Mouse (Mus musculus): ENCODE results near the gene Rnf212b.
"Not testable (repeated sequence)": the region's sequence is repeated elsewhere in the genome, so short reads cannot be mapped to it uniquely, and the experiment has no call there.

Gene Rnf212b

GRCm38 (mm10) chr14:54813991-54814390, at the start of gene Rnf212b:
Gene Rnf212b (plus strand): TSS chr14:54814141.
- no peak for DNase-seq (ENCODE audit: low read depth, low spot score)

- not testable (repeated sequence) for DNase-seq (ENCODE audit: low read depth, low spot score)
Observed at GRCm38 (mm10) chr14:54766937-54767336, 47.0 kb upstream of the Rnf212b start.

- DNase-seq (ENCODE audit: low read depth, low spot score), result no peak
Observed at GRCm38 (mm10) chr14:54768314-54769067, 45.5 kb upstream of the Rnf212b start.

- no peak for DNase-seq (ENCODE audit: low read depth, low spot score)
Observed at GRCm38 (mm10) chr14:54769068-54769425, 44.9 kb upstream of the Rnf212b start.

GRCm38 (mm10) chr14:54770373-54770772, 43.6 kb upstream of the Rnf212b start:
- DNase-seq (ENCODE audit: low read depth, low spot score), result no peak

- DNase-seq (ENCODE audit: low read depth, low spot score), result no peak
Observed at GRCm38 (mm10) chr14:54772333-54772856, 41.5 kb upstream of the Rnf212b start.

- DNase-seq (ENCODE audit: low read depth, low spot score), result no peak
Observed at GRCm38 (mm10) chr14:54775534-54776041, 38.4 kb upstream of the Rnf212b start.

GRCm38 (mm10) chr14:54776768-54777167, 37.2 kb upstream of the Rnf212b start:
- no peak for DNase-seq (ENCODE audit: low read depth, low spot score)

- no peak for DNase-seq (ENCODE audit: low read depth, low spot score)
Observed at GRCm38 (mm10) chr14:54777893-54778292, 36.0 kb upstream of the Rnf212b start.

- DNase-seq (ENCODE audit: low read depth, low spot score), result no peak
Observed at GRCm38 (mm10) chr14:54780084-54780483, 33.9 kb upstream of the Rnf212b start.

- DNase-seq (ENCODE audit: low read depth, low spot score), result no peak
Observed at GRCm38 (mm10) chr14:54780836-54781609, 32.9 kb upstream of the Rnf212b start.

GRCm38 (mm10) chr14:54781610-54782365, 32.2 kb upstream of the Rnf212b start, which contains the start of gene Slc7a8:
Gene Slc7a8 (minus strand): TSS chr14:54781946.
- no peak for DNase-seq (ENCODE audit: low read depth, low spot score)

GRCm38 (mm10) chr14:54782971-54783370, 31.0 kb upstream of the Rnf212b start:
- DNase-seq (ENCODE audit: low read depth, low spot score), result no peak

- peak; percentile 60 for DNase-seq (ENCODE audit: low read depth, low spot score)
Observed at GRCm38 (mm10) chr14:54785898-54786297, 28.0 kb upstream of the Rnf212b start.

- peak; percentile 1 for DNase-seq (ENCODE audit: low read depth, low spot score)
Observed at GRCm38 (mm10) chr14:54786489-54786888, 27.5 kb upstream of the Rnf212b start.

- DNase-seq (ENCODE audit: low read depth, low spot score), result no peak
Observed at GRCm38 (mm10) chr14:54787226-54787625, 26.7 kb upstream of the Rnf212b start.

GRCm38 (mm10) chr14:54788231-54788630, 25.7 kb upstream of the Rnf212b start:
- DNase-seq (ENCODE audit: low read depth, low spot score), result no peak

- DNase-seq (ENCODE audit: low read depth, low spot score), result no peak
Observed at GRCm38 (mm10) chr14:54792166-54792565, 21.8 kb upstream of the Rnf212b start.

GRCm38 (mm10) chr14:54793351-54793750, 20.6 kb upstream of the Rnf212b start:
- DNase-seq (ENCODE audit: low read depth, low spot score), result no peak

GRCm38 (mm10) chr14:54793894-54794830, 19.8 kb upstream of the Rnf212b start:
- DNase-seq (ENCODE audit: low read depth, low spot score), result no peak
